Mouse (Mus musculus) midbrain, embryonic 13.5 days (tissue): ENCODE results near the gene Hist1h3f. TPM values are rescaled to one million over a fixed set of nuclear protein-coding genes. Genes with fewer than 3 reads are reported as not detected.

ENCODE experiments used
- ATAC-seq: fragments of 200-750 bp; cut with Nextera tagmentation; 2 replicates; pipeline ENCODE4 v1.8.0; 2017; ENCODE audit warnings: mild to moderate bottlenecking, moderate TSS enrichment, moderate library complexity
- H3K27ac ChIP-seq: fragments of 300-500 bp; sonication (generic); 2 replicates; pipeline ENCODE4 v1.5.1; 2015; ENCODE audit warnings: inconsistent platforms, mild to moderate bottlenecking, moderate library complexity
- H3K27me3 ChIP-seq: fragments of 300-500 bp; sonication (generic); 2 replicates; pipeline ENCODE4 v1.6.1; 2015; ENCODE audit warnings: mild to moderate bottlenecking, inconsistent platforms
- H3K36me3 ChIP-seq: fragments of 300-500 bp; sonication (generic); 2 replicates; pipeline ENCODE4 v1.6.1; 2015; ENCODE audit warnings: mild to moderate bottlenecking, inconsistent platforms
- H3K4me1 ChIP-seq: fragments of 300-500 bp; sonication (generic); replicated peaks from 2 replicates; pipeline ENCODE4 v1.6.1; 2015; ENCODE audit warnings: inconsistent platforms
- H3K4me2 ChIP-seq: fragments of 300-500 bp; sonication (generic); replicated peaks from 2 replicates; pipeline ENCODE4 v1.6.1; 2015; ENCODE audit warnings: moderate library complexity, mild to moderate bottlenecking, inconsistent platforms
- H3K4me3 ChIP-seq: fragments of 300-500 bp; sonication (generic); replicated peaks from 2 replicates; pipeline ENCODE4 v1.5.1; 2015; ENCODE audit warnings: mild to moderate bottlenecking, inconsistent platforms
- H3K9ac ChIP-seq: fragments of 300-500 bp; sonication (generic); replicated peaks from 2 replicates; pipeline ENCODE4 v1.6.1; 2015; ENCODE audit warnings: mild to moderate bottlenecking, inconsistent platforms
- H3K9me3 ChIP-seq: fragments of 300-500 bp; sonication (generic); 2 replicates; pipeline ENCODE4 v1.6.1; 2016; ENCODE audit warnings: mild to moderate bottlenecking, inconsistent platforms
- WGBS: fragments of 180-500 bp; shearing (Covaris S2); methylation state at CpG from one replicate; pipeline ENCODE4 v1.1.7; 2015; 5-methylcytosine and 5-hydroxymethylcytosine counted together
- polyA plus RNA-seq: library from polyadenylated mRNA; unstranded; fragments of >200 nt; fragmentation: Nextera tagmentation; extraction: Ambion mirVana; gene quantifications from 2 replicates; pipeline ENCODE4 v1.2.1, GENCODE M21; 2015

The Hist1h3f gene
- polyA plus RNA-seq, 1 experiment from 2014 or later: 0.75 TPM

DNA sequence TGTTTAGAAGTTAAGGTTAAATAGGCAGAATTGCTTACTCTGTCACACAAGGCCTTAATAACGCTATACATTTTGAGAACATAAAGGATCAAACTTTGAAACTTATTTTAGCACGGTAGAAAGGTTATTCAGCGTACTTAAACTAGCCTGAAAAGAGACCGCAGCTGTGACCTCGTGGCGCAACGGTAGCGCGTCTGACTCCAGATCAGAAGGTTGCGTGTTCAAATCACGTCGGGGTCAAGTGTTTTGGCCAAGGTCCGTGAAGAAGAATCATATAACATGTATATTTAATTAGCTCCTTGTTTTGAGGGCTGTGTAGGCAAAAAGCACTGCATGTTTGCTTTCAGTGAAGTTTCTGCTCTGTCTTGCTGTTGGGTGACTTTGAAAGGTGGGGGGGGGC, 37.5 kb upstream of the Hist1h3f start:
- no peak for ATAC-seq
- Histone ChIP-seq H3K4me1 (peaks cover 12% of the 10 kb centered on the region), H3K4me2 (peak overlapping the region; percentile 41), H3K36me3 (no peaks in the 10 kb centered on the region), H3K9me3 (no peaks in the 10 kb centered on the region), H3K4me3 (no peak overlapping the region; the same call in 1 of the 2 replicates), H3K27me3 (peaks cover 20% of the 10 kb centered on the region), H3K9ac (no peak overlapping the region), H3K27ac (no peak overlapping the region)
- 3% methylated on average over 13 of the region's 13 CpGs for WGBS

- Histone ChIP-seq H3K36me3 (no peaks in the 10 kb centered on the region), H3K4me3 (no peak overlapping the region), H3K9me3 (no peaks in the 10 kb centered on the region), H3K27ac (no peak overlapping the region), H3K4me2 (no peak overlapping the region), H3K4me1 (peaks cover 12% of the 10 kb centered on the region), H3K27me3 (peaks cover 14% of the 10 kb centered on the region; the same call in 1 of the 2 replicates), H3K9ac (no peak overlapping the region)
- ATAC-seq: no peak
- WGBS: 15% methylated on average over 14 of the region's 14 CpGs
Observed at GRCm38 (mm10) chr13:23506819-23507515, 36.9 kb upstream of the Hist1h3f start.

DNA sequence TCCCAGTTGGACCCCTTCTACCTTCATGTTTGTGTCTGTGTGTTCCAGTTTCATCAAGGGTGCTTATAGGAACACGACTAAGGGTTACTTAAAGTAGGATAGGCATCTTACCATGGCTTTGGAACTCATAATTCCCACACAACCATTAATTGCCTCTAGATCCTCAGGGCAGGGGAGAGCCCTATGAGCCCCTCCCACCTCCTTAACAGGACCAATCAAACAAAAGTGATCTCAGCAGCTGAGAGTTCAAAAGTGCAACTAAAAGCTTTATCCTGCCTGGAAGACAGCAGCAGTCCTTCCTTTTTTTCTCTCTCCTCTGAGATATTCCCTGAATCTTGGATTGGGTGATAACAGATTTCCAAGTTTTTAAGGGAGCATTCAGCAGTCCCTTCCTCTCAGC, 33.7 kb upstream of the Hist1h3f start:
- no peak for ATAC-seq
- peaks cover 9% of the 10 kb centered on the region for H3K4me1 ChIP-seq
- 47% methylated on average over 1 of the region's 1 CpGs for whole genome bisulfite sequencing

GRCm38 (mm10) chr13:23513517-23513916, 30.3 kb upstream of the Hist1h3f start:
- Histone ChIP-seq H3K9ac (no peak overlapping the region), H3K4me3 (no peak overlapping the region), H3K9me3 (no peaks in the 10 kb centered on the region), H3K4me1 (peaks cover 5% of the 10 kb centered on the region), H3K36me3 (no peaks in the 10 kb centered on the region), H3K27ac (no peak overlapping the region), H3K4me2 (no peak overlapping the region), H3K27me3 (no peaks in the 10 kb centered on the region)
- 95% methylated on average over 1 of the region's 1 CpGs for WGBS
- ATAC-seq: no peak

More for the DNA sequence above, 33.7 kb upstream of the Hist1h3f start:
- Histone ChIP-seq H3K4me2 (no peak overlapping the region), H3K9me3 (no peaks in the 10 kb centered on the region), H3K27me3 (peaks cover 12% of the 10 kb centered on the region; the same call in 1 of the 2 replicates), H3K4me3 (no peak overlapping the region), H3K36me3 (no peaks in the 10 kb centered on the region), H3K27ac (no peak overlapping the region), H3K9ac (no peak overlapping the region)

DNA sequence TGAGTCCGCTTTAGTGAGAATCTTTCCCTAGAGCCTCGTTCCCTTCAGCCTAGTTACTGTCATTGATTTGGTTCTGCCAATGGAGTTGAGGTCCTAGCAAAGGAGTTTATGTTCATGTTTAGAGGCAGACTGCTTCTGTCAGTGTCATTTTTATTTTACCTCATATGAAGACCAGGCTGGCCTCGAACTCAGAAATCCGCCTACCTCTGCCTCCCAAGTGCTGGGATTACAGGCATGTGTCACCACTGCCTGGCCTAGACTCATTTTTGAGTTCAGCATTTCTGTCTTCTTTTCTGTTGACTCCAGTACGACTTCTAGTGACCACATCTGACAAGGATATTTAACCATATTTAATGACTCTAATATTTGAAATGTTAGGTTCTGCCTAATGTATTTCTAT, 28.6 kb upstream of the Hist1h3f start:
- Histone ChIP-seq H3K4me3 (no peak overlapping the region), H3K4me1 (peaks cover 9% of the 10 kb centered on the region), H3K9me3 (no peaks in the 10 kb centered on the region), H3K9ac (no peak overlapping the region), H3K36me3 (no peaks in the 10 kb centered on the region), H3K27me3 (no peaks in the 10 kb centered on the region), H3K27ac (no peak overlapping the region), H3K4me2 (no peak overlapping the region)
- no peak for ATAC-seq
- 79% methylated on average over 5 of the region's 5 CpGs for WGBS

GRCm38 (mm10) chr13:23515826-23516620, 27.8 kb upstream of the Hist1h3f start:
- Histone ChIP-seq H3K27me3 (no peaks in the 10 kb centered on the region), H3K36me3 (no peaks in the 10 kb centered on the region), H3K9me3 (no peaks in the 10 kb centered on the region), H3K4me1 (peaks cover 9% of the 10 kb centered on the region), H3K4me2 (peak overlapping the region; percentile 56), H3K27ac (no peak overlapping the region), H3K9ac (peak overlapping the region; percentile 45; the same call in 1 of the 2 replicates), H3K4me3 (peak overlapping the region; percentile 51)
- no peak for ATAC-seq
- WGBS: 54% methylated on average over 15 of the region's 15 CpGs

GRCm38 (mm10) chr13:23516822-23517602, 26.8 kb upstream of the Hist1h3f start:
- H3K4me2 ChIP-seq: peak overlapping the region; percentile 69
- H3K4me1 ChIP-seq: peaks cover 9% of the 10 kb centered on the region
- no peak overlapping the region; the same call in 1 of the 2 replicates for H3K27ac ChIP-seq
- no peaks in the 10 kb centered on the region for H3K27me3 ChIP-seq
- WGBS: under 1% methylated on average over 19 of the region's 19 CpGs
- H3K9ac ChIP-seq: no peak overlapping the region; the same call in 1 of the 2 replicates
- H3K36me3 ChIP-seq: no peaks in the 10 kb centered on the region
- H3K9me3 ChIP-seq: no peaks in the 10 kb centered on the region
- ATAC-seq: peak; percentile 53; the same call in 1 of the 2 replicates
- peak overlapping the region; percentile 51 for H3K4me3 ChIP-seq

DNA sequence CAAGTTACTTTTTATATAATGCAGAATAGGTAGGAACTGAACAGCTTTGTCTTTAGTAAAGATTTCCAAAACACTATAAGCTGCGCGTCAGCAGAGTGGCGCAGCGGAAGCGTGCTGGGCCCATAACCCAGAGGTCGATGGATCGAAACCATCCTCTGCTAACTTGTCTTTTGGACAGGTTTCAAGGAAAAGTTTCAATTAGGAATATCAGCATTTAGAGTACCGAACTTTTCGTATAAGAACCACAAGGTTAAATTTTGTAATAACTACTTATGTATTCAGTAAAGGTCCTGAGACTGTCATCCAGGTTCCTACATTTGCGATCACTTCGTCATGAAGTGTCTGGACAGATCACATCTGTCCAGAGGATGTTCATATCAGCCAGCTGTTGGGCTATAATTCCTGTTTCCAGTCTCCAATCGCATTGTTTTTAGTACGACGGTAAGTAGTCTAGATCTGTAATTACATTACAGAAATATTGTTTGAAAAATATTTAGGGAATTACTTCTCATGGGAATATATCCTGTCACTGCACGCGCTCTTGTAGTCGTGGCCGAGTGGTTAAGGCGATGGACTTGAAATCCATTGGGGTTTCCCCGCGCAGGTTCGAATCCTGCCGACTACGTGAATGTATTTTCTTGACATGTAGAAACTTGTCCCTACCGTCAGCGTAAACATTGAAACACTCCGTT, 26.1 kb upstream of the Hist1h3f start:
- H3K9me3 ChIP-seq: no peaks in the 10 kb centered on the region
- peak overlapping the region; percentile 69 for H3K4me2 ChIP-seq
- H3K9ac ChIP-seq: no peak overlapping the region
- H3K27me3 ChIP-seq: no peaks in the 10 kb centered on the region
- no peaks in the 10 kb centered on the region for H3K36me3 ChIP-seq
- peak; percentile 89 for ATAC-seq
- under 1% methylated on average over 27 of the region's 27 CpGs for WGBS
- H3K4me3 ChIP-seq: peak overlapping the region; percentile 51
- H3K4me1 ChIP-seq: peaks cover 9% of the 10 kb centered on the region
- H3K27ac ChIP-seq: no peak overlapping the region; the same call in 1 of the 2 replicates

DNA sequence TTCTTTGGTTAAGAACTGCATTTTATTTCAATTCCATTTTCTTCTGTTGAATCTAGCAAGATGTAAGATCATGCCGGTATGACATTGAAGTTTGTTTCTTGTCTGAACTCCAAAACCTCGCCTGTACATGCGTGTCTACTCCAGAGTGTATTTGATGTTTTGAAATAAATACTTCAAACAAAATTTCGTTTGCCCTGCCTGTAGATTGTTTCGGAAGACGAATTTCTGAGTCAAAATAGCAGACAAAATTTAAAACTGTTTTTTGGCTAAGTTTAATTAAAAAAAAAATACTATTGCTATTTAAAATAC, 25.6 kb upstream of the Hist1h3f start:
- H3K27me3 ChIP-seq: no peaks in the 10 kb centered on the region
- no peaks in the 10 kb centered on the region for H3K9me3 ChIP-seq
- no peaks in the 10 kb centered on the region for H3K36me3 ChIP-seq
- H3K4me1 ChIP-seq: peaks cover 9% of the 10 kb centered on the region
- WGBS: under 1% methylated on average over 6 of the region's 6 CpGs
- H3K9ac ChIP-seq: no peak overlapping the region
- ATAC-seq: no peak
- no peak overlapping the region for H3K27ac ChIP-seq
- peak overlapping the region; percentile 51 for H3K4me3 ChIP-seq
- peak overlapping the region; percentile 69 for H3K4me2 ChIP-seq

DNA sequence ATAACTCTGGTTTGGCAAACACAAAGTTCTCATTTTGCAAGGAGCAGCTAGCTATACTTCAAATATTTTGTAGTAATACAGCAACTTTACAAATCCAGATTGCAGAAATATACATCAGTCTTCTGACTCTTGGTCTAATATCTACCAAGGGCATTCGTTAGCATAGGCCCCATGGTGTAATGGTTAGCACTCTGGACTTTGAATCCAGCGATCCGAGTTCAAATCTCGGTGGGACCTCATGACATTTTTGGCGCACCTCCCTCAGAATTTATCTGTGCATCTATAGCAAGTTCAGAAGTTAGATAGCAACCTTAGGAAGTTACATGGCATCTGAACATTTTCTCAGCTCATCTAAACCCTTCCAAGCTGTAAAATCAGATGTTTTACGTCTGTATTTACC, 25.0 kb upstream of the Hist1h3f start:
- Histone ChIP-seq H3K4me3 (peak overlapping the region; percentile 38), H3K9me3 (no peaks in the 10 kb centered on the region), H3K4me1 (peaks cover 9% of the 10 kb centered on the region), H3K36me3 (no peaks in the 10 kb centered on the region), H3K9ac (no peak overlapping the region), H3K27me3 (no peaks in the 10 kb centered on the region), H3K4me2 (peak overlapping the region; percentile 55), H3K27ac (no peak overlapping the region)
- 0% methylated on average over 6 of the region's 6 CpGs for WGBS
- no peak for ATAC-seq

DNA sequence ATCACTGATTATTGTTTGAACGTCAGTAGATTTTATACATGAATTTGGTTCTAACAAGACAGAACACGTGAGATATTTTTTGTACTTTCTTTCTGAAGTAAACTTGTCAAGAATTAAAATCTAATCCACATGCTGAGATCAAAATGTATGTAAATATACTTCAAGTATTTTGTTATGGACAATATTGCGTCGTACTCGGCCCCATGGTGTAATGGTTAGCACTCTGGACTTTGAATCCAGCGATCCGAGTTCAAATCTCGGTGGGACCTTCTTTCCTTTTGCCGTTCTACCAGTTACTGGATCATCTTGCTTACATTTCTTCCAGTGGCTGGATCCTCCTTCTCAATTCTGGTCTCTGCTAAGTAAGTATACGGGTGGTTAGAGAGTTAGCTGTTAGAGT, 24.4 kb upstream of the Hist1h3f start:
- peak overlapping the region; percentile 38 for H3K4me3 ChIP-seq
- no peak for ATAC-seq
- H3K36me3 ChIP-seq: no peaks in the 10 kb centered on the region
- H3K9me3 ChIP-seq: no peaks in the 10 kb centered on the region
- peaks cover 9% of the 10 kb centered on the region for H3K4me1 ChIP-seq
- no peaks in the 10 kb centered on the region for H3K27me3 ChIP-seq
- WGBS: 0% methylated on average over 10 of the region's 10 CpGs
- no peak overlapping the region for H3K27ac ChIP-seq
- no peak overlapping the region for H3K9ac ChIP-seq
- H3K4me2 ChIP-seq: peak overlapping the region; percentile 55
